Mouse (Mus musculus) inflammation-experienced regulatory T-cells (primary cell): ENCODE measurements around the gene Zic1. TPM values are rescaled to one million over a fixed set of nuclear protein-coding genes. Genes with fewer than 3 reads are reported as not detected.

Source experiments
- polyA plus RNA-seq, 2 experiments: library from polyadenylated mRNA; unstranded; fragments of 100-300 nt; shearing (Covaris generic); gene quantifications; one replicate each; pipeline ENCODE4 v1.2.1; 2017

Zic1 gene
- under 1 TPM in 1 of 2 experiments, not detected in 1; 0.23 TPM for polyA plus RNA-seq

DNA sequence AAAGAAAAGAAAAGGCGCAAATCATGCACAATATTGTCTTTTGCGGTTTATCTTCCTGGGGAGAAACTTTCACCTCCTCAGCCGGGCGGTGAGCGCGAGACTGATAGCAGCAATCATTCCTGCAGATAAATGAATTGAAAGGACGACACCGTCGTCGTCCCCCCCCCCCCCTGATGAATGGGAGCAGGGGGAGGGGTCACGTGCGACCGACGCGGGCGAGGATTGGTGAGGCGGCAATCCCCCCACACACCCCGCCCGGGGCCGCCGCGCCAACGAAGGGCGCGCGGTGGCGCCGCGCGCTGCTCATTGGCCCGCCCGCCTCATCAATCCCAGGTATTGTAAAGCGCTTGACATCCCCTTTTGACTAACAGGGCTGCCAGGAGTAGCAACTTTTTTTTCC lies at the start of gene Zic1:
TSS of gene Zic1 (minus strand) at position 147 of the 400 bp plus-strand sequence.

DNA sequence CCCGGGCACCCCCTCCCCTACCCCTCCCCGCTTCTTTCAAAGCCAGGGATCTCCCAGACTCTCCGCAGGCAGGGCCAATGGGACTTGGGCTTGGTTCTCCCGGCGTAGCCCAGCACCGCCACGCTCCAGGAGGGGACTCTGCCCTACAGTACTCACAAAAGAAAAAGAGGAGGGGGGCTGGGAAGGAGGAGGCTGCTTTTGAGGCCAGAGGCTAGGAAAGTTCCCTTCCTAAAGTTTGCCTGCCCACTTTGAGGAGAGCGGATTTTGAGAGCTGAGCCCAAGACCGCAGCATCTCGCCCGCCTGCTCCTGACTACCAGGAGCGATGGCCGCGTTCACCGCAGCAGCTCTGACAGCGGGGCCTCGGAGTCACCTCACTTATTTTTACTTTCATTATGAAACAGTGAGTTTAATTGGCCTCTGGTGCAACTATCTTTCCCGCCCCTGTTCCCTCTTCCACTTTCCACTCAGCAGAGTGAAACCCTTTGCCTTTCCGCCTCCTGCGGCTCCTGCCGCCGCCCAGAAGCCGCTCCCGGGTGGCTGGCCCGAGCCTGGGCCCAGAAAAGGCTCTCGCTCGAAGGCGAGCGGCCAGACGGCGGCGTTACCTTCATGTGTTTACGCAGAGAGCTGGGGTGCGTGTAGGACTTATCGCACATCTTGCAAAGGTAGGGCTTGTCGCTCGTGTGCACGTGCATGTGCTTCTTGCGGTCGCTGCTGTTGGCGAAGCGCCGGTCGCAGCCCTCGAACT lies 3.6 kb downstream of the Zic1 start, which contains the start of gene Zic4:
TSS of gene Zic4 (plus strand) at position 558 of the 746 bp plus-strand sequence.

Other genes with a start within 250 kb of the Zic1 start
- 1 to 10 TPM in 1 of 2 experiments, under 1 TPM in 1; 0.33 to 1.9 TPM for gene Zic4, start 3.4 kb downstream of the Zic1 start, polyA plus RNA-seq